Mouse (Mus musculus) forebrain, postnatal 0 days (tissue): ENCODE measurements around the gene Gm5447. TPM values are rescaled to one million over a fixed set of nuclear protein-coding genes. Genes with fewer than 3 reads are reported as not detected.

Source experiments
- ATAC-seq: fragments of 200-750 bp; cut with Nextera tagmentation; 2 replicates; pipeline ENCODE4 v1.8.0; 2017; ENCODE audit warnings: mild to moderate bottlenecking, moderate library complexity
- DNase-seq: peaks from one replicate; pipeline ENCODE4 v3.0.0-alpha.2; 2015
- H3K27ac ChIP-seq: fragments of 300-500 bp; sonication (generic); 2 replicates; pipeline ENCODE4 v1.5.1; 2014; ENCODE audit warnings: low read depth, mild to moderate bottlenecking, antibody characterized with exemption, low read length, moderate library complexity, mixed read lengths
- H3K27me3 ChIP-seq: fragments of 300-500 bp; sonication (generic); 2 replicates; pipeline ENCODE4 v1.6.1; 2014; ENCODE audit warnings: mild to moderate bottlenecking, low read length, mixed read lengths; ENCODE audit not compliant: insufficient read depth
- H3K36me3 ChIP-seq: fragments of 300-500 bp; sonication (generic); 2 replicates; pipeline ENCODE4 v1.6.1; 2014; ENCODE audit warnings: mild to moderate bottlenecking, moderate library complexity; ENCODE audit not compliant: insufficient read depth
- H3K4me1 ChIP-seq: fragments of 300-500 bp; sonication (generic); 2 replicates; pipeline ENCODE4 v1.6.1; 2014; ENCODE audit warnings: antibody characterized with exemption; ENCODE audit not compliant: insufficient read depth
- H3K4me2 ChIP-seq: fragments of 300-500 bp; sonication (generic); 2 replicates; pipeline ENCODE4 v1.6.1; 2014; ENCODE audit warnings: low read depth, mild to moderate bottlenecking, moderate library complexity
- H3K4me3 ChIP-seq: fragments of 300-500 bp; sonication (generic); 2 replicates; pipeline ENCODE4 v1.5.1; 2014; ENCODE audit warnings: low read depth, low read length, mixed read lengths
- H3K9ac ChIP-seq: fragments of 300-500 bp; sonication (generic); 2 replicates; pipeline ENCODE4 v1.6.1; 2014; ENCODE audit warnings: mild to moderate bottlenecking
- H3K9me3 ChIP-seq: fragments of 300-500 bp; sonication (generic); 2 replicates; pipeline ENCODE4 v1.6.1; 2016; ENCODE audit warnings: low read length
- CTCF ChIP-seq: sonication (generic); IDR thresholded peaks from 2 replicates; pipeline ENCODE4 v1.5.1; 2016; ENCODE audit warnings: antibody characterized with exemption, control low read depth, low read depth
- WGBS: fragments of 180-500 bp; shearing (Covaris S2); extraction: QIAGEN DNeasy Blood & Tissue Kit; methylation state at CpG from one replicate; pipeline ENCODE4 v1.1.7; 2014; 5-methylcytosine and 5-hydroxymethylcytosine counted together
- polyA plus RNA-seq: library from polyadenylated mRNA; unstranded; fragments of >200 nt; fragmentation: Nextera tagmentation; extraction: Ambion mirVana; gene quantifications from 2 replicates; pipeline ENCODE4 v1.2.1, GENCODE M21; 2015
- total RNA-seq: library from RNA; depleted of rRNA; stranded (reverse); fragments of >200 nt; gene quantifications from 2 replicates; pipeline ENCODE4 v1.2.3, GENCODE M21; 2014; rRNA removed

Gene Gm5447
- total RNA-seq, result not detected in 2 replicates
- 0.08 TPM in 1 of 2 replicates, not detected in the other for polyA plus RNA-seq

DNA sequence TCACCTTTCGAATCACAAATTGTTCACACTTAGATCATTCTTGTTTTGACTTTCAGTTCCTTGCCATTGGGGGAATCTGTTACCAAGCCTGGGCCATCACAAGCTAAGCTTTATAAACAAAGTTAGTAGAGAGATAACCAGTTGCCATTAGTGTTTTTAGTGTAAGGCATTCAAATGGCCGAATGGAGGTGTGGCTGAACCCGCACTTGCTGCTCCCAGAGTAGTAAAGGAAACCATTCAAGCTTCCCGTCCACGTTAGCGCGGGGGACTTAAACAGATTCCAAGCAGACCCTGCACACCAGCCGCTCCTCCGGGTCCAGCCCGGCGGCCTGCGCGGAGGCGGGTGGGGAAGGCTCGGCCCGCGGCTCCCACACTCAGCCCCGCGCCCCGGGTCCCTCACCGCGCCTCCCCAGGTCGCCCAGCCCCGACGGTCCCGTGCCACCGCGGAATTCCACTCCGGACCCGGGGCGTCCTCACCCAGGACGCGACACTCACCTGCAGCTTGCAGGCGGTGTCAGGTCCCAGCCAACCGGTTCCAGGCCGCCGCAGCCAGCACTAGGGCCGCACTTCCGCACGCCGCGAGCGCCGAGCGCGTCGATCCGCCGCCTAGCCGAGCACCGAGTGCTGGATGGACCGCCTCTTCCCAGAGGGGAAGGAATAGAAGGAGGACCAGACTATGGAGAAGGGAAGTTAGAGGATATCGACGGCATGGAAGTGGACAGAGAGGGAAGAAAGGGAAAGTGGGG is at the start of gene Gm5447, which contains the start of gene Exoc2:
Gene Gm5447, plus strand, starts transcription at position 704 of the 746 bp plus-strand sequence.
Gene Exoc2, minus strand, starts transcription at position 593 of the 746 bp plus-strand sequence.
- TF ChIP-seq CTCF, result no peak
- Histone ChIP-seq H3K9ac (peak within 1 kb of the TSS; percentile 98), H3K36me3 (no peaks in the 10 kb centered on the region), H3K4me2 (peak within 1 kb of the TSS; percentile 65), H3K4me1 (peaks cover 12% of the 10 kb centered on the region; the same call in 1 of the 2 replicates), H3K27ac (peak within 1 kb of the TSS; percentile 85), H3K27me3 (no peaks in the 10 kb centered on the region), H3K4me3 (peak within 1 kb of the TSS; percentile 95), H3K9me3 (no peaks in the 10 kb centered on the region)
- DNase-seq (peak; percentile 90), ATAC-seq (peak; percentile 99)
- WGBS, result 1% methylated on average over 54 of the region's 54 CpGs

DNA sequence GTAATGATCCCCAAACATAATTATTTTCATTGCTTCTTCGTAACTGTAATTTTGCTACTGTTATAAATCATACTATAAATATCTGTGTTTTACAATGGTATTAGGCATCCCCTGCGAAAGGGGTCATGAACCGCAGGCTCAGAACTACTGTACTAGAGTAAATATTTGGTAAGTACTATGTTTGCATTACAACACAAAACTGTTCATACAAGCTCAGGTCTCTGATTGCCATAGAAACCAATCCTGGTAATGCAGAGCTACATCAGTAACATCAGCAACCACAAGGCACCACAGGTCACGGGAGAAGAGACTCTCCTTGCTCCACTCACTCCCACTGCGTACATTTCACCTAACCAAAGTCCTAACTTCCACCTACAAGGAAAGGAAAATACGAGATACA is 49.7 kb upstream of the Gm5447 start:
- ATAC-seq (no peak), DNase-seq (no peak)
- 95% methylated on average over 6 of the region's 6 CpGs for WGBS

GRCm38 (mm10) chr13:30929119-30929518 is 44.9 kb upstream of the Gm5447 start:
- DNase-seq (no peak), ATAC-seq (no peak)
- Histone ChIP-seq H3K4me1 (no peaks in the 10 kb centered on the region), H3K4me3 (no peak overlapping the region), H3K27me3 (no peaks in the 10 kb centered on the region), H3K27ac (no peak overlapping the region), H3K4me2 (no peak overlapping the region), H3K9me3 (no peaks in the 10 kb centered on the region), H3K36me3 (peaks cover 14% of the 10 kb centered on the region), H3K9ac (no peak overlapping the region)
- 87% methylated on average over 2 of the region's 2 CpGs for WGBS
- no peak for TF ChIP-seq CTCF

More for the DNA sequence above, 49.7 kb upstream of the Gm5447 start:
- Histone ChIP-seq H3K27me3 (no peaks in the 10 kb centered on the region), H3K36me3 (peaks cover 10% of the 10 kb centered on the region), H3K4me3 (no peak overlapping the region), H3K9me3 (no peaks in the 10 kb centered on the region), H3K4me1 (no peaks in the 10 kb centered on the region), H3K4me2 (no peak overlapping the region), H3K27ac (no peak overlapping the region), H3K9ac (no peak overlapping the region)
- TF ChIP-seq CTCF, result no peak

DNA sequence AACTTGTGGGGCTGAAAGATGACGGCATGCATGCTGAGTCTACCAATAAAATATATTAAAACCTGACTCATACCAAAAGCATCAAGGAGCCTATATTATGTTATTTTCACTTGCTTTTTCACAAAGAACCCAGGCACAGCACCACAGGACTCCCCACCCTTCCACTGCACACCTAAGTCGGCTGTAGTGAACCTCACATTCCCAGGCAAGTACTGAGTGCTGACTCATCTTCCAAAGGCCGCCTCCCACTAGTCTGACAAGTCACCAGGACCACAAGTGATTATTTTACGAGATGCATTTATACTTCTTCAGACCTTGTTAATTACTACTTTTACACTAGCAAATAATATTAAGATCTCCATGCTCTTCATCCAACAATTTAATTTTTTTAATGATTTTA is 42.4 kb upstream of the Gm5447 start:
- H3K27ac ChIP-seq, result no peak overlapping the region
- TF ChIP-seq CTCF, result no peak
- ATAC-seq, result no peak
- H3K36me3 ChIP-seq, result peaks cover 9% of the 10 kb centered on the region; the same call in 1 of the 2 replicates
- DNase-seq, result no peak
- no peaks in the 10 kb centered on the region for H3K9me3 ChIP-seq
- H3K4me3 ChIP-seq, result no peak overlapping the region
- H3K4me1 ChIP-seq, result no peaks in the 10 kb centered on the region
- H3K27me3 ChIP-seq, result no peaks in the 10 kb centered on the region
- no peak overlapping the region for H3K4me2 ChIP-seq
- 82% methylated on average over 4 of the region's 4 CpGs for WGBS
- H3K9ac ChIP-seq, result no peak overlapping the region

DNA sequence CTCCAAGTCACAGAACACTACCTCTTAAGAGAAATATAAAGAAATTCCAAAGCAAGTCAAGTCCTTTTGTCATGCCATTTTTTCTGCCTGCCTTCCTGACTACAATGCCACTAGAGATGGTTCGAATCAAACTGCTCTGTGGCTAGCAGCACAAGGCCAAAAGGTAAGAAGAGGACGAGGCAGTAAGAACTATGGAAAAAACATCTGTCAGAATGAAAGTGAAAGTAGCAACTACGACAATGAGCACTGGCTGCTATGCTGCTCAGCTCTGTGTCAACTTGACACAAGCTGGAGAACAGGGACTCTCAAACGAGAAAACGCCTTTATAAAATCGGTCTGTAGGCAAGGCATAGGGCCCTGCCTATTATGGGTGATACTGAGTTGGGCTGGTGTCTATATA is 41.0 kb upstream of the Gm5447 start:
- Histone ChIP-seq H3K27me3 (no peaks in the 10 kb centered on the region), H3K9me3 (no peaks in the 10 kb centered on the region), H3K4me3 (no peak overlapping the region), H3K4me1 (no peaks in the 10 kb centered on the region), H3K9ac (no peak overlapping the region), H3K36me3 (peaks cover 7% of the 10 kb centered on the region; the same call in 1 of the 2 replicates), H3K27ac (no peak overlapping the region), H3K4me2 (no peak overlapping the region)
- no peak for TF ChIP-seq CTCF
- DNase-seq (no peak), ATAC-seq (no peak)
- WGBS, result 81% methylated on average over 6 of the region's 6 CpGs

- ATAC-seq, result no peak
Observed at GRCm38 (mm10) chr13:30945788-30946187, 28.2 kb upstream of the Gm5447 start.

GRCm38 (mm10) chr13:30947129-30947528 is 26.9 kb upstream of the Gm5447 start:
- H3K27me3 ChIP-seq, result no peaks in the 10 kb centered on the region
- no peaks in the 10 kb centered on the region for H3K9me3 ChIP-seq
- DNase-seq (no peak), ATAC-seq (no peak)
- no peak overlapping the region for H3K27ac ChIP-seq
- H3K9ac ChIP-seq, result no peak overlapping the region
- TF ChIP-seq CTCF, result no peak
- no peaks in the 10 kb centered on the region for H3K36me3 ChIP-seq
- H3K4me1 ChIP-seq, result no peaks in the 10 kb centered on the region
- no peak overlapping the region for H3K4me3 ChIP-seq
- no peak overlapping the region for H3K4me2 ChIP-seq
- 93% methylated on average over 15 of the region's 15 CpGs for WGBS

More at GRCm38 (mm10) chr13:30945788-30946187, 28.2 kb upstream of the Gm5447 start:
- no peaks in the 10 kb centered on the region for H3K9me3 ChIP-seq
- H3K36me3 ChIP-seq, result no peaks in the 10 kb centered on the region
- H3K4me2 ChIP-seq, result no peak overlapping the region
- TF ChIP-seq CTCF, result no peak
- no peak overlapping the region for H3K27ac ChIP-seq
- no peak for DNase-seq
- H3K9ac ChIP-seq, result no peak overlapping the region
- no peaks in the 10 kb centered on the region for H3K4me1 ChIP-seq
- no peaks in the 10 kb centered on the region for H3K27me3 ChIP-seq
- no peak overlapping the region for H3K4me3 ChIP-seq
